Mouse (Mus musculus): ENCODE data around the gene Defb33. TPM values are rescaled to one million over a fixed set of nuclear protein-coding genes. Genes with fewer than 3 reads are reported as not detected.

Gene Defb33
- polyA plus RNA-seq (2014; fragmentation: Nextera tagmentation; extraction: Ambion mirVana), result not detected in 2 replicates

- no peak within 1 kb of the TSS for H3K4me2 ChIP-seq
- no peak within 1 kb of the TSS for H3K4me3 ChIP-seq (ENCODE audit: low read depth, low read length)
- no peak within 1 kb of the TSS for H3K9ac ChIP-seq
- no peaks in the 10 kb centered on the region; the same call in 1 of the 2 replicates for H3K9me3 ChIP-seq (ENCODE audit: low read depth, low read length)
- WGBS, result 82% methylated on average over 2 of the region's 2 CpGs
- H3K4me1 ChIP-seq (ENCODE audit: insufficient read depth), result no peaks in the 10 kb centered on the region
- no peak for DNase-seq
- H3K36me3 ChIP-seq (ENCODE audit: insufficient read depth), result no peaks in the 10 kb centered on the region
- TF ChIP-seq CTCF (IDR thresholded peaks at IDR 0.05; ENCODE audit: low read depth), result no peak
- no peak within 1 kb of the TSS for H3K27ac ChIP-seq (ENCODE audit: low read depth)
- ATAC-seq (ENCODE audit: insufficient read depth), result no peak
- no peaks in the 10 kb centered on the region for H3K27me3 ChIP-seq (ENCODE audit: insufficient read depth, low read length)
Measured at GRCm38 (mm10) chr8:20892369-20892768, at the start of gene Defb33. Gene Defb33, plus strand, starts transcription at chr8:20892669.

- no peaks in the 10 kb centered on the region for H3K27me3 ChIP-seq (ENCODE audit: insufficient read depth, low read length)
- 27% methylated on average over 6 of the region's 6 CpGs for WGBS
- H3K4me2 ChIP-seq, result no peak overlapping the region
- H3K9ac ChIP-seq, result no peak overlapping the region
- no peak overlapping the region for H3K27ac ChIP-seq (ENCODE audit: low read depth)
- DNase-seq, result no peak
- no peak overlapping the region for H3K4me3 ChIP-seq (ENCODE audit: low read depth, low read length)
- H3K9me3 ChIP-seq (ENCODE audit: low read depth, low read length), result no peaks in the 10 kb centered on the region
- no peaks in the 10 kb centered on the region for H3K4me1 ChIP-seq (ENCODE audit: insufficient read depth)
- no peak for ATAC-seq (ENCODE audit: insufficient read depth)
- no peak for TF ChIP-seq CTCF (IDR thresholded peaks at IDR 0.05; ENCODE audit: low read depth)
- no peaks in the 10 kb centered on the region for H3K36me3 ChIP-seq (ENCODE audit: insufficient read depth)
Measured at GRCm38 (mm10) chr8:20874608-20875007, 17.9 kb upstream of the Defb33 start.

GRCm38 (mm10) chr8:20902527-20902926 is 10.1 kb downstream of the Defb33 start, which contains the start of gene Gm15056:
Gene Gm15056, minus strand, starts transcription at chr8:20902627.
- Histone ChIP-seq H3K4me3 (ENCODE audit: low read depth, low read length) (no peak within 1 kb of the TSS), H3K4me2 (no peak within 1 kb of the TSS), H3K9me3 (ENCODE audit: low read depth, low read length) (no peaks in the 10 kb centered on the region; the same call in 1 of the 2 replicates), H3K27me3 (ENCODE audit: insufficient read depth, low read length) (no peaks in the 10 kb centered on the region), H3K4me1 (ENCODE audit: insufficient read depth) (no peaks in the 10 kb centered on the region), H3K9ac (no peak within 1 kb of the TSS), H3K27ac (ENCODE audit: low read depth) (no peak within 1 kb of the TSS), H3K36me3 (ENCODE audit: insufficient read depth) (no peaks in the 10 kb centered on the region)
- ATAC-seq (ENCODE audit: insufficient read depth) (no peak), DNase-seq (no peak)
- TF ChIP-seq CTCF (IDR thresholded peaks at IDR 0.05; ENCODE audit: low read depth), result no peak
- 49% methylated on average over 2 of the region's 2 CpGs for WGBS

- no peak for TF ChIP-seq CTCF (IDR thresholded peaks at IDR 0.05; ENCODE audit: low read depth)
- Histone ChIP-seq H3K9me3 (ENCODE audit: low read depth, low read length) (no peaks in the 10 kb centered on the region), H3K36me3 (ENCODE audit: insufficient read depth) (no peaks in the 10 kb centered on the region), H3K27me3 (ENCODE audit: insufficient read depth, low read length) (no peaks in the 10 kb centered on the region), H3K9ac (no peak overlapping the region), H3K4me2 (no peak overlapping the region), H3K4me1 (ENCODE audit: insufficient read depth) (no peaks in the 10 kb centered on the region), H3K4me3 (ENCODE audit: low read depth, low read length) (no peak overlapping the region), H3K27ac (ENCODE audit: low read depth) (no peak overlapping the region)
- WGBS, result 81% methylated on average over 2 of the region's 2 CpGs
- no peak for ATAC-seq (ENCODE audit: insufficient read depth)
- no peak for DNase-seq
Measured at GRCm38 (mm10) chr8:20907119-20907518, 14.7 kb downstream of the Defb33 start.

GRCm38 (mm10) chr8:20908256-20908655 is 15.8 kb downstream of the Defb33 start:
- no peak for DNase-seq
- H3K9ac ChIP-seq, result no peak overlapping the region
- H3K27me3 ChIP-seq (ENCODE audit: insufficient read depth, low read length), result no peaks in the 10 kb centered on the region
- H3K36me3 ChIP-seq (ENCODE audit: insufficient read depth), result no peaks in the 10 kb centered on the region
- TF ChIP-seq CTCF (IDR thresholded peaks at IDR 0.05; ENCODE audit: low read depth), result no peak
- WGBS, result 51% methylated on average over 2 of the region's 2 CpGs
- H3K27ac ChIP-seq (ENCODE audit: low read depth), result no peak overlapping the region
- no peak for ATAC-seq (ENCODE audit: insufficient read depth)
- H3K4me3 ChIP-seq (ENCODE audit: low read depth, low read length), result no peak overlapping the region
- H3K4me2 ChIP-seq, result no peak overlapping the region
- no peaks in the 10 kb centered on the region for H3K4me1 ChIP-seq (ENCODE audit: insufficient read depth)
- H3K9me3 ChIP-seq (ENCODE audit: low read depth, low read length), result no peaks in the 10 kb centered on the region

GRCm38 (mm10) chr8:20912288-20912687 is 19.8 kb downstream of the Defb33 start:
- TF ChIP-seq CTCF (IDR thresholded peaks at IDR 0.05; ENCODE audit: low read depth), result no peak
- 59% methylated on average over 1 of the region's 1 CpGs for WGBS
- H3K27ac ChIP-seq (ENCODE audit: low read depth), result no peak overlapping the region

GRCm38 (mm10) chr8:20921971-20922370 is 29.5 kb downstream of the Defb33 start, which contains the start of gene Gm6040:
Gene Gm6040, minus strand, starts transcription at chr8:20922071.
- WGBS, result 72% methylated on average over 3 of the region's 3 CpGs
- Histone ChIP-seq H3K9me3 (ENCODE audit: low read depth, low read length) (no peaks in the 10 kb centered on the region), H3K27ac (ENCODE audit: low read depth) (no peak within 1 kb of the TSS), H3K9ac (no peak within 1 kb of the TSS), H3K4me1 (ENCODE audit: insufficient read depth) (no peaks in the 10 kb centered on the region), H3K36me3 (ENCODE audit: insufficient read depth) (no peaks in the 10 kb centered on the region), H3K27me3 (ENCODE audit: insufficient read depth, low read length) (no peaks in the 10 kb centered on the region), H3K4me3 (ENCODE audit: low read depth, low read length) (no peak within 1 kb of the TSS), H3K4me2 (no peak within 1 kb of the TSS)
- no peak for TF ChIP-seq CTCF (IDR thresholded peaks at IDR 0.05; ENCODE audit: low read depth)
- ATAC-seq (ENCODE audit: insufficient read depth) (no peak), DNase-seq (no peak)

More at GRCm38 (mm10) chr8:20912288-20912687, 19.8 kb downstream of the Defb33 start:
- Histone ChIP-seq H3K36me3 (ENCODE audit: insufficient read depth) (no peaks in the 10 kb centered on the region), H3K9me3 (ENCODE audit: low read depth, low read length) (no peaks in the 10 kb centered on the region), H3K4me1 (ENCODE audit: insufficient read depth) (no peaks in the 10 kb centered on the region), H3K27me3 (ENCODE audit: insufficient read depth, low read length) (no peaks in the 10 kb centered on the region), H3K4me2 (no peak overlapping the region), H3K9ac (no peak overlapping the region), H3K4me3 (ENCODE audit: low read depth, low read length) (no peak overlapping the region)
- DNase-seq (no peak), ATAC-seq (ENCODE audit: insufficient read depth) (no peak)
